Mouse (Mus musculus) B cell, adult 67 days (primary cell): ENCODE measurements around the gene Map3k13. TPM values are rescaled to one million over a fixed set of nuclear protein-coding genes. Genes with fewer than 3 reads are reported as not detected.

ENCODE experiments used
- total RNA-seq, 2 experiments: library from RNA; stranded (reverse); gene quantifications; 4 replicates each; pipeline ENCODE4 v1.2.4; 2023

Map3k13 gene
- total RNA-seq, result under 1 TPM; 0.35 to 0.65 TPM

GRCm38 (mm10) chr16:21793875-21794696 is at the start of gene Map3k13:
Gene Map3k13, plus strand, starts transcription at chr16:21794346.

GRCm38 (mm10) chr16:21787516-21788353 is 6.4 kb upstream of the Map3k13 start, which contains the start of gene Ehhadh:
Gene Ehhadh, minus strand, starts transcription at chr16:21787807.

DNA sequence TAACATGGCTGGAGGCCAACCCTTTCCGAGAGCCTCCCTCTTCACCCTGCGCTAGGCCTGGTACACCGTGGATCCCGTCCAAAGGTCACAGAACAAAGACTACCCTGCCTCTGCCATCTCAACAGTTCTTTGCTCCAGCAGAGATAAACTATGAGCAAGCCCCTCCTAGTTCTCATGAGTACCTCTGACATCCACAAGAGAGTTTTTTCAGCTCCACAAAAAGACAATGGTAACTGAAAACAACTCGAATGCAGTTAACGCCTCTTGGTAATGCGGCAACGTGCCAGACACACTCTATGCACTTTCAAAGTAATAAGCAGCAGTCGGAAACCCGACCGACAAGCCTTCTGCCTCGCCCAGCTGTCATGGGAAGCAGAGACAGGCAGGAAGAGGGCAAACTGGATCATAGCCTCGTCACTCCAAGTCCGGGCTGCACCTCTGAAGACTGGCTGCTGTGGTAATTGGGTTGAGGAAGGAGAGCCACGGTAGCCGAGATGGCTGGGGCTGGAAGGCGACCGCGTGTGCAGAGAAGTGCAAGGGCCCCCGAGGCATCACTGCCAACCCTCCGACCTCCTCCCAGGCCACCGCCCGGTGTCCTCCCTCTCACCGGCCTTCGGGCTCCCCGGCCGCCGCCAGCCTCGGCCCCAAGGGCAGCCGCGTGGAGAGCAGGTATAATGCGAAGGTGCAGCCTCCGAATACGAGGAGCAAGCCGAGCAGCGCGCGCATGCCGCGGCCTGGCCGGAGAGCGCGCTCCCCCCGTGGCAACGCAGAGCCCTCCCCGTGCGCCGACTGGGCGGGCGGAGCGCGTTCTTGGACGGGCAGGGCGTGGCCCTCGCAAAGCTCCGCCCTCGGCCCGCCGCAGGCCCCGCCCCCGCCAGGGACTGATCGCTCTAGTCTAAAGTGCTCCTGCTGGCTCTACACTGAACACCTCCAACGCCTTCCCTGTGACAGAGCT is 152.9 kb downstream of the Map3k13 start, which contains the start of gene Tmem41a:
Tmem41a (minus strand) TSS at position 792 of the 955 bp plus-strand sequence.

Other genes with a start within 250 kb of the Map3k13 start
- under 1 TPM; 0.24 to 0.26 TPM for gene 2510009E07Rik, start 99.7 kb upstream of the Map3k13 start, total RNA-seq
- gene Ehhadh, start 6.5 kb upstream of the Map3k13 start, total RNA-seq, result 1 to 10 TPM; 2.7 to 3.3 TPM
- gene Tmem41a, start 153.2 kb downstream of the Map3k13 start, total RNA-seq, result 1 to 10 TPM; 8.3 to 9.6 TPM
- gene Liph, start 201.3 kb downstream of the Map3k13 start, total RNA-seq, result under 1 TPM in 1 of 2 experiments, not detected in 1; 0.53 TPM
- 100 to 1,000 TPM; 116 to 120 TPM for gene Senp2, start 215.1 kb downstream of the Map3k13 start, total RNA-seq